Mouse (Mus musculus) liver, adult 2 months (tissue): ENCODE data around the gene Ndufs4. TPM values are rescaled to one million over a fixed set of nuclear protein-coding genes. Genes with fewer than 3 reads are reported as not detected.
A peak's percentile ranks its signal among the peaks of the same experiment; 100 is the strongest.

Experiments
- DNase-seq: peaks from one replicate; pipeline ENCODE4 v3.0.0-alpha.2; 2011; ENCODE audit warnings: low read depth, low spot score; ENCODE audit errors: extremely low read depth
- H3K27ac ChIP-seq: fragments of 200-500 bp; replicated peaks from 2 replicates; pipeline ENCODE4 v1.5.1; 2012; ENCODE audit warnings: low read depth, mild to moderate bottlenecking, control low read depth, inconsistent platforms, low read length; ENCODE audit not compliant: insufficient read depth
- H3K27me3 ChIP-seq: fragments of 200-500 bp; 2 replicates; pipeline ENCODE4 v1.6.1; 2012; ENCODE audit warnings: mild to moderate bottlenecking, moderate library complexity, low read length, inconsistent platforms; ENCODE audit not compliant: control insufficient read depth, insufficient read depth
- H3K36me3 ChIP-seq: fragments of 200-500 bp; 2 replicates; pipeline ENCODE4 v1.6.1; 2012; ENCODE audit warnings: low read length, inconsistent platforms; ENCODE audit not compliant: control insufficient read depth, insufficient read depth
- H3K4me1 ChIP-seq: fragments of 200-500 bp; 2 replicates; pipeline ENCODE4 v1.6.1; 2011; ENCODE audit warnings: low read length; ENCODE audit not compliant: control insufficient read depth, insufficient read depth
- H3K4me3 ChIP-seq: fragments of 200-500 bp; 2 replicates; pipeline ENCODE4 v1.5.1; 2011; ENCODE audit warnings: low read depth, mild to moderate bottlenecking, control low read depth, low read length, moderate library complexity; ENCODE audit not compliant: insufficient read depth
- H3K79me2 ChIP-seq: fragments of 200-500 bp; 2 replicates; pipeline ENCODE4 v1.6.1; 2012; ENCODE audit warnings: inconsistent platforms, mild to moderate bottlenecking, low read length, moderate library complexity; ENCODE audit not compliant: control insufficient read depth, insufficient read depth
- H3K9ac ChIP-seq: fragments of 200-500 bp; 2 replicates; pipeline ENCODE4 v1.6.1; 2012; ENCODE audit warnings: low read depth, mild to moderate bottlenecking, control low read depth, inconsistent platforms, low read length
- CTCF ChIP-seq: fragments of 200-500 bp; IDR thresholded peaks from 2 replicates; pipeline ENCODE4 v1.5.1; 2011; ENCODE audit warnings: low read depth, low read length, control low read depth
- POLR2A ChIP-seq: fragments of 200-500 bp; IDR thresholded peaks from 2 replicates; pipeline ENCODE4 v1.6.1; 2011; ENCODE audit warnings: low read length, control low read depth; ENCODE audit not compliant: insufficient read depth; ENCODE audit errors: extremely low read depth
- WGBS: fragments of 180-500 bp; shearing (Covaris S2); methylation state at CpG from one replicate; pipeline ENCODE4 v1.1.7; 2018; 5-methylcytosine and 5-hydroxymethylcytosine counted together
- polyA plus RNA-seq: library from polyadenylated mRNA; depleted of rRNA; stranded (reverse); fragments of >200 nt; gene quantifications from 2 replicates; pipeline ENCODE4 v1.2.3, GENCODE M21; 2012
- total RNA-seq: library from RNA; depleted of rRNA; stranded (reverse); fragments of >200 nt; gene quantifications from 2 replicates; pipeline ENCODE4 v1.2.3, GENCODE M21; 2014

The Ndufs4 gene
- total and polyA plus RNA-seq, 2 experiments, result 70.5 to 172 TPM

GRCm38 (mm10) chr13:114394784-114395183, 6.7 kb upstream of the Ndufs4 start:
- Histone ChIP-seq H3K27me3 (no peaks in the 10 kb centered on the region), H3K9ac (no peak overlapping the region), H3K27ac (no peak overlapping the region), H3K4me1 (no peaks in the 10 kb centered on the region), H3K36me3 (no peaks in the 10 kb centered on the region), H3K79me2 (no peaks in the 10 kb centered on the region), H3K4me3 (no peak overlapping the region)
- no peak for DNase-seq
- no peak for TF ChIP-seq CTCF
- TF ChIP-seq POLR2A, result no peak
- WGBS, result 96% methylated on average over 2 of the region's 2 CpGs

GRCm38 (mm10) chr13:114392501-114392900, 4.4 kb upstream of the Ndufs4 start:
- no peak for TF ChIP-seq POLR2A
- no peak for TF ChIP-seq CTCF
- peak; percentile 26 for DNase-seq
- Histone ChIP-seq H3K9ac (no peak overlapping the region), H3K36me3 (no peaks in the 10 kb centered on the region), H3K4me3 (no peak overlapping the region), H3K27ac (no peak overlapping the region), H3K79me2 (peaks cover 3% of the 10 kb centered on the region; the same call in 1 of the 2 replicates), H3K4me1 (no peaks in the 10 kb centered on the region), H3K27me3 (no peaks in the 10 kb centered on the region)

- H3K4me3 ChIP-seq, result peak overlapping the region; percentile 97
- TF ChIP-seq CTCF, result no peak
- TF ChIP-seq POLR2A, result peak; percentile 69; the same call in 1 of the 2 replicates
- WGBS, result under 1% methylated on average over 37 of the region's 37 CpGs
- H3K27ac ChIP-seq, result peak overlapping the region; percentile 96
- peak; percentile 88 for DNase-seq
- peaks cover 3% of the 10 kb centered on the region for H3K4me1 ChIP-seq
- peaks cover 10% of the 10 kb centered on the region; the same call in 1 of the 2 replicates for H3K79me2 ChIP-seq
- H3K36me3 ChIP-seq, result peaks cover 2% of the 10 kb centered on the region
- no peaks in the 10 kb centered on the region for H3K27me3 ChIP-seq
- peak overlapping the region; percentile 80 for H3K9ac ChIP-seq
These were observed 412 bp downstream of the Ndufs4 start for GRCm38 (mm10) chr13:114387521-114388171.

- DNase-seq, result no peak
- Histone ChIP-seq H3K79me2 (peaks cover 10% of the 10 kb centered on the region; the same call in 1 of the 2 replicates), H3K4me3 (peak overlapping the region; percentile 97), H3K4me1 (peaks cover 3% of the 10 kb centered on the region), H3K9ac (peak overlapping the region; percentile 80), H3K36me3 (peaks cover 2% of the 10 kb centered on the region), H3K27me3 (no peaks in the 10 kb centered on the region), H3K27ac (peak overlapping the region; percentile 96)
- 2% methylated on average over 10 of the region's 10 CpGs for WGBS
- TF ChIP-seq POLR2A, result no peak
- TF ChIP-seq CTCF, result no peak
These were observed 977 bp downstream of the Ndufs4 start for GRCm38 (mm10) chr13:114387074-114387487.

GRCm38 (mm10) chr13:114376511-114376910, 11.5 kb downstream of the Ndufs4 start:
- Histone ChIP-seq H3K9ac (no peak overlapping the region), H3K4me3 (no peak overlapping the region), H3K27ac (no peak overlapping the region), H3K79me2 (peaks cover 22% of the 10 kb centered on the region; the same call in 1 of the 2 replicates), H3K27me3 (no peaks in the 10 kb centered on the region), H3K4me1 (0 out of 2 replicates have a peak, but pooled peaks cover 3% of the 10 kb centered on the region), H3K36me3 (peaks cover 10% of the 10 kb centered on the region)
- DNase-seq, result no peak
- WGBS, result 89% methylated on average over 4 of the region's 4 CpGs
- TF ChIP-seq POLR2A, result no peak
- TF ChIP-seq CTCF, result no peak

GRCm38 (mm10) chr13:114362086-114362485, 26.0 kb downstream of the Ndufs4 start:
- DNase-seq, result no peak
- H3K4me1 ChIP-seq, result peaks cover 11% of the 10 kb centered on the region
- peaks cover 14% of the 10 kb centered on the region; the same call in 1 of the 2 replicates for H3K79me2 ChIP-seq
- H3K27ac ChIP-seq, result no peak overlapping the region
- no peaks in the 10 kb centered on the region for H3K27me3 ChIP-seq
- TF ChIP-seq CTCF (no peak), POLR2A (no peak)
- H3K4me3 ChIP-seq, result no peak overlapping the region
- no peaks in the 10 kb centered on the region for H3K36me3 ChIP-seq
- no peak overlapping the region for H3K9ac ChIP-seq
- 93% methylated on average over 3 of the region's 3 CpGs for WGBS
